8 mouse cellular contexts compared by ENCODE assay signal in genomic region chr13:34993085-34993484, GRCm38 (mm10). TPM values are rescaled to one million over a fixed set of nuclear protein-coding genes. Genes with fewer than 3 reads are reported as not detected.
DNase-seq lines count a peak whose midpoint lies in the region; ATAC-seq and TF ChIP-seq lines count a peak whose summit lies in the region.

No protein-coding gene starts in this region.

- no peaks in the 10 kb centered on the region for H3K27me3 ChIP-seq in kidney, embryonic 14.5 days (ENCODE audit: control insufficient read depth, insufficient read depth, low read length)
- H3K27me3 ChIP-seq in intestine, embryonic 14.5 days (replicated peaks; ENCODE audit: control insufficient read depth, insufficient read depth, low read length) = no peaks in the 10 kb centered on the region
- no peaks in the 10 kb centered on the region for H3K27me3 ChIP-seq in midbrain, postnatal 0 days (ENCODE audit: insufficient read depth, low read length)

- peaks cover 18% of the 10 kb centered on the region for H3K36me3 ChIP-seq in kidney, embryonic 14.5 days (ENCODE audit: control insufficient read depth, insufficient read depth, low read length)
- peaks cover 19% of the 10 kb centered on the region for H3K36me3 ChIP-seq in intestine, embryonic 14.5 days (ENCODE audit: control insufficient read depth, insufficient read depth, low read length)
- H3K36me3 ChIP-seq in midbrain, postnatal 0 days (ENCODE audit: insufficient read depth, low read length) = peaks cover 6% of the 10 kb centered on the region; the same call in 1 of the 2 replicates

- intact Hi-C loops in left cerebral cortex, postnatal 14 days (cut with DNase I) = no loop called here

- peak overlapping the region; percentile 80; the same call in 1 of the 2 replicates for H3K9ac ChIP-seq in kidney, embryonic 14.5 days (ENCODE audit: low read depth, low read length)
- peak overlapping the region; percentile 86 for H3K9ac ChIP-seq in intestine, embryonic 14.5 days (ENCODE audit: low read length)
- no peak overlapping the region for H3K9ac ChIP-seq in midbrain, postnatal 0 days (replicated peaks; ENCODE audit: low read length, poor library complexity, severe bottlenecking)

- DNase-seq in kidney, postnatal 25 days = no peak
- no peak for DNase-seq in intestine, embryonic 14.5 days (ENCODE audit: low spot score)
- no peak for DNase-seq in midbrain, postnatal 0 days (ENCODE audit: low spot score)
- no peak for DNase-seq in adrenal gland, postnatal 14 days
- no peak for DNase-seq in urinary bladder, postnatal 25 days (ENCODE audit: low spot score)
- no peak for DNase-seq in left cerebral cortex, postnatal 14 days (ENCODE audit: low spot score in 2 of 2)

- H3K27ac ChIP-seq in kidney, embryonic 14.5 days (ENCODE audit: low read depth, low read length) = no peak overlapping the region; the same call in 1 of the 2 replicates
- H3K27ac ChIP-seq in brown adipose tissue, adult 24 weeks (replicated peaks; ENCODE audit: low read depth, low read length) = no peak overlapping the region
- no peak overlapping the region for H3K27ac ChIP-seq in intestine, embryonic 14.5 days (ENCODE audit: low read depth)
- H3K27ac ChIP-seq in midbrain, postnatal 0 days (ENCODE audit: low read depth, low read length) = peak overlapping the region; percentile 72; the same call in 1 of the 2 replicates

- no peaks in the 10 kb centered on the region for H3K4me1 ChIP-seq in kidney, embryonic 14.5 days (ENCODE audit: control insufficient read depth, insufficient read depth, low read length)
- H3K4me1 ChIP-seq in brown adipose tissue, adult 24 weeks (ENCODE audit: control insufficient read depth, insufficient read depth, insufficient read length, low read length) = peaks cover 4% of the 10 kb centered on the region; the same call in 1 of the 2 replicates
- H3K4me1 ChIP-seq in intestine, embryonic 14.5 days (replicated peaks; ENCODE audit: control insufficient read depth, insufficient read depth, low read length) = peaks cover 7% of the 10 kb centered on the region; the same call in 1 of the 2 replicates
- H3K4me1 ChIP-seq in midbrain, postnatal 0 days (ENCODE audit: insufficient read depth, low read length) = 0 out of 2 replicates have a peak, but pooled peaks cover 4% of the 10 kb centered on the region

- H3K4me2 ChIP-seq in kidney, embryonic 14.5 days (replicated peaks; ENCODE audit: low read depth, low read length) = peak overlapping the region; percentile 65
- H3K4me2 ChIP-seq in intestine, embryonic 14.5 days (ENCODE audit: low read length) = peak overlapping the region; percentile 57
- H3K4me2 ChIP-seq in midbrain, postnatal 0 days (ENCODE audit: low read depth, low read length, poor library complexity, severe bottlenecking) = peak overlapping the region; percentile 73

- 74% methylated on average over 4 of the region's 4 CpGs for WGBS in kidney, embryonic 14.5 days
- 72% methylated on average over 4 of the region's 4 CpGs for WGBS in intestine, embryonic 14.5 days
- WGBS in midbrain, postnatal 0 days = 66% methylated on average over 4 of the region's 4 CpGs

- H3K4me3 ChIP-seq in kidney, embryonic 14.5 days (ENCODE audit: low read length) = peak overlapping the region; percentile 68
- peak overlapping the region; percentile 77 for H3K4me3 ChIP-seq in brown adipose tissue, adult 24 weeks (ENCODE audit: insufficient read depth, low read depth, low read length)
- H3K4me3 ChIP-seq in intestine, embryonic 14.5 days (ENCODE audit: low read depth, low read length) = peak overlapping the region; percentile 69
- peak overlapping the region; percentile 60 for H3K4me3 ChIP-seq in midbrain, postnatal 0 days (ENCODE audit: low read depth, low read length)

- no peak for ATAC-seq in kidney, embryonic 14.5 days (ENCODE audit: low FRiP score, low TSS enrichment)
- ATAC-seq in intestine, embryonic 14.5 days (replicated peaks; ENCODE audit: low FRiP score, low TSS enrichment, low read depth) = no peak
- no peak for ATAC-seq in midbrain, postnatal 0 days (ENCODE audit: low FRiP score)

- H3K9me3 ChIP-seq in kidney, embryonic 14.5 days (ENCODE audit: control insufficient read depth, low read length) = no peaks in the 10 kb centered on the region
- no peaks in the 10 kb centered on the region for H3K9me3 ChIP-seq in intestine, embryonic 14.5 days (ENCODE audit: control insufficient read depth, low read length)
- no peaks in the 10 kb centered on the region for H3K9me3 ChIP-seq in midbrain, postnatal 0 days (ENCODE audit: low read length)

- no peak for TF ChIP-seq CTCF in midbrain, postnatal 0 days (IDR thresholded peaks at IDR 0.05)

RNA-seq across cellular contexts. Expression of gene Eci3, which starts 29.5 kb away (rescaled TPM):
- 1.7 and 3.1 TPM in 2 replicates for polyA plus RNA-seq in kidney, embryonic 14.5 days (2014; fragmentation: Nextera tagmentation; extraction: Ambion mirVana)
- 27.8 and 29.8 TPM in 2 replicates for polyA plus RNA-seq in brown adipose tissue, adult 24 weeks (2012; ENCODE audit: insufficient read depth, insufficient read length, missing spikeins)
- polyA plus RNA-seq in intestine, embryonic 14.5 days (2014; fragmentation: Nextera tagmentation; extraction: Ambion mirVana) = 1.2 and 1.6 TPM in 2 replicates
- total RNA-seq in midbrain, postnatal 0 days (2014; rRNA removed) = not detected in 2 replicates
- 0.39 and 0.50 TPM in 2 replicates for polyA plus RNA-seq in midbrain, postnatal 0 days (2015; fragmentation: Nextera tagmentation; extraction: Ambion mirVana)
- 2.3 and 3.8 TPM in 2 replicates for total RNA-seq in adrenal gland, postnatal 14 days (2021)
- under 1 TPM in 1 of 2 experiments, not detected in 1; 0.51 TPM for total RNA-seq in left cerebral cortex, postnatal 14 days (2021)

RNA-seq across cellular contexts. Expression of gene Eci2, which starts 33.8 kb away (rescaled TPM):
- polyA plus RNA-seq in kidney, embryonic 14.5 days (2014; fragmentation: Nextera tagmentation; extraction: Ambion mirVana) = 139 and 141 TPM in 2 replicates
- polyA plus RNA-seq in brown adipose tissue, adult 24 weeks (2012; ENCODE audit: insufficient read depth, insufficient read length, missing spikeins) = 255 and 275 TPM in 2 replicates
- polyA plus RNA-seq in intestine, embryonic 14.5 days (2014; fragmentation: Nextera tagmentation; extraction: Ambion mirVana) = 135 and 148 TPM in 2 replicates
- total RNA-seq in midbrain, postnatal 0 days (2014; rRNA removed) = 97.7 and 110 TPM in 2 replicates
- polyA plus RNA-seq in midbrain, postnatal 0 days (2015; fragmentation: Nextera tagmentation; extraction: Ambion mirVana) = 95.3 and 99.5 TPM in 2 replicates
- total RNA-seq in adrenal gland, postnatal 14 days (2021) = 164 and 182 TPM in 2 replicates
- 10 to 100 TPM; 36.7 to 45.2 TPM for total RNA-seq in left cerebral cortex, postnatal 14 days (2021)
